Mouse (Mus musculus) olfactory bulb, adult 2 months (tissue): ENCODE results near the gene Prph2.

ENCODE experiments used
- CTCF ChIP-seq: fragments of 200-500 bp; IDR thresholded peaks from 2 replicates; pipeline ENCODE4 v1.5.1; 2012; ENCODE audit warnings: low read depth, mild to moderate bottlenecking, low read length, moderate library complexity; ENCODE audit not compliant: insufficient read depth
- POLR2A ChIP-seq: fragments of 200-500 bp; IDR thresholded peaks from 2 replicates; pipeline ENCODE4 v1.6.1; 2012; ENCODE audit warnings: mild to moderate bottlenecking, low read depth, low read length, moderate library complexity; ENCODE audit not compliant: insufficient read depth

GRCm38 (mm10) chr17:46877061-46877460, 33.2 kb upstream of the Prph2 start:
- TF ChIP-seq CTCF (no peak), POLR2A (no peak)
